Mouse (Mus musculus) embryonic facial prominence, embryonic 15.5 days (tissue): ENCODE results near the gene Mbnl1. TPM values are rescaled to one million over a fixed set of nuclear protein-coding genes. Genes with fewer than 3 reads are reported as not detected.
"Not testable (repeated sequence)": the region's sequence is repeated elsewhere in the genome, so short reads cannot be mapped to it uniquely, and the experiment has no call there.

ENCODE experiments used
- ATAC-seq: fragments of 200-750 bp; cut with Nextera tagmentation; 2 replicates; pipeline ENCODE4 v1.8.0; 2017; ENCODE audit warnings: low read depth, moderate TSS enrichment; ENCODE audit not compliant: insufficient number of reproducible peaks, low FRiP score, low TSS enrichment
- H3K27ac ChIP-seq: fragments of 300-500 bp; sonication (generic); replicated peaks from 2 replicates; pipeline ENCODE4 v1.5.1; 2015; ENCODE audit warnings: mild to moderate bottlenecking, inconsistent platforms
- H3K27me3 ChIP-seq: fragments of 300-500 bp; sonication (generic); 2 replicates; pipeline ENCODE4 v1.6.1; 2015; ENCODE audit warnings: inconsistent platforms
- H3K36me3 ChIP-seq: fragments of 300-500 bp; sonication (generic); 2 replicates; pipeline ENCODE4 v1.6.1; 2015; ENCODE audit warnings: mild to moderate bottlenecking, inconsistent platforms
- H3K4me1 ChIP-seq: fragments of 300-500 bp; sonication (generic); 2 replicates; pipeline ENCODE4 v1.6.1; 2015; ENCODE audit warnings: inconsistent platforms
- H3K4me2 ChIP-seq: fragments of 300-500 bp; sonication (generic); replicated peaks from 2 replicates; pipeline ENCODE4 v1.6.1; 2015; ENCODE audit warnings: mild to moderate bottlenecking, inconsistent platforms
- H3K4me3 ChIP-seq: fragments of 300-500 bp; sonication (generic); replicated peaks from 2 replicates; pipeline ENCODE4 v1.5.1; 2015; ENCODE audit warnings: mild to moderate bottlenecking, inconsistent platforms
- H3K9ac ChIP-seq: fragments of 300-500 bp; sonication (generic); 2 replicates; pipeline ENCODE4 v1.6.1; 2015; ENCODE audit warnings: inconsistent platforms
- H3K9me3 ChIP-seq: fragments of 300-500 bp; sonication (generic); replicated peaks from 2 replicates; pipeline ENCODE4 v1.6.1; 2016; ENCODE audit warnings: inconsistent platforms
- WGBS: fragments of 180-500 bp; shearing (Covaris S2); methylation state at CpG from one replicate; pipeline ENCODE4 v1.1.7; 2015; 5-methylcytosine and 5-hydroxymethylcytosine counted together
- polyA plus RNA-seq: library from polyadenylated mRNA; unstranded; fragments of >200 nt; fragmentation: Nextera tagmentation; extraction: Ambion mirVana; gene quantifications from 2 replicates; pipeline ENCODE4 v1.2.1, GENCODE M21; 2015

Gene Mbnl1
- polyA plus RNA-seq, 1 experiment from 2014 or later = 103 TPM

- Histone ChIP-seq H3K27ac (no peak overlapping the region), H3K27me3 (no peaks in the 10 kb centered on the region), H3K9me3 (no peaks in the 10 kb centered on the region), H3K4me1 (no peaks in the 10 kb centered on the region), H3K4me2 (no peak overlapping the region), H3K9ac (no peak overlapping the region), H3K36me3 (no peaks in the 10 kb centered on the region), H3K4me3 (no peak overlapping the region)
- no peak for ATAC-seq
- 85% methylated on average over 3 of the region's 3 CpGs for WGBS
Observed at GRCm38 (mm10) chr3:60474654-60474972, 2.0 kb downstream of the Mbnl1 start.

GRCm38 (mm10) chr3:60475055-60475454 is 2.4 kb downstream of the Mbnl1 start:
- Histone ChIP-seq H3K4me3 (no peak overlapping the region), H3K9me3 (no peaks in the 10 kb centered on the region), H3K36me3 (no peaks in the 10 kb centered on the region), H3K27ac (no peak overlapping the region), H3K4me2 (no peak overlapping the region), H3K9ac (no peak overlapping the region), H3K4me1 (no peaks in the 10 kb centered on the region), H3K27me3 (no peaks in the 10 kb centered on the region)
- WGBS = 93% methylated on average over 2 of the region's 2 CpGs
- ATAC-seq = no peak

GRCm38 (mm10) chr3:60476751-60477255 is 4.2 kb downstream of the Mbnl1 start:
- Histone ChIP-seq H3K36me3 (no peaks in the 10 kb centered on the region), H3K4me3 (no peak overlapping the region), H3K9me3 (no peaks in the 10 kb centered on the region), H3K9ac (no peak overlapping the region), H3K4me1 (no peaks in the 10 kb centered on the region), H3K27me3 (no peaks in the 10 kb centered on the region), H3K4me2 (no peak overlapping the region), H3K27ac (no peak overlapping the region)
- 82% methylated on average over 6 of the region's 6 CpGs for WGBS
- ATAC-seq = no peak

GRCm38 (mm10) chr3:60478433-60478832 is 5.8 kb downstream of the Mbnl1 start:
- Histone ChIP-seq H3K9me3 (no peaks in the 10 kb centered on the region), H3K4me3 (no peak overlapping the region), H3K4me2 (no peak overlapping the region), H3K27ac (no peak overlapping the region), H3K27me3 (no peaks in the 10 kb centered on the region), H3K36me3 (no peaks in the 10 kb centered on the region), H3K9ac (no peak overlapping the region), H3K4me1 (no peaks in the 10 kb centered on the region)
- no peak for ATAC-seq
- WGBS = 69% methylated on average over 2 of the region's 2 CpGs

- 79% methylated on average over 2 of the region's 2 CpGs for WGBS
- Histone ChIP-seq H3K4me1 (no peaks in the 10 kb centered on the region), H3K9ac (no peak overlapping the region), H3K36me3 (no peaks in the 10 kb centered on the region), H3K9me3 (no peaks in the 10 kb centered on the region), H3K27me3 (no peaks in the 10 kb centered on the region), H3K4me2 (no peak overlapping the region), H3K4me3 (no peak overlapping the region), H3K27ac (no peak overlapping the region)
- ATAC-seq = no peak
Observed at GRCm38 (mm10) chr3:60480716-60481115, 8.1 kb downstream of the Mbnl1 start.

GRCm38 (mm10) chr3:60481740-60482399 is 9.2 kb downstream of the Mbnl1 start:
- H3K27ac ChIP-seq = no peak overlapping the region
- no peak for ATAC-seq
- no peak overlapping the region for H3K4me2 ChIP-seq
- H3K4me1 ChIP-seq = no peaks in the 10 kb centered on the region
- no peaks in the 10 kb centered on the region for H3K9me3 ChIP-seq
- no peaks in the 10 kb centered on the region for H3K36me3 ChIP-seq
- 84% methylated on average over 2 of the region's 2 CpGs for WGBS
- H3K9ac ChIP-seq = no peak overlapping the region
- H3K4me3 ChIP-seq = no peak overlapping the region
- no peaks in the 10 kb centered on the region for H3K27me3 ChIP-seq

GRCm38 (mm10) chr3:60483305-60483704 is 10.7 kb downstream of the Mbnl1 start:
- Histone ChIP-seq H3K27ac (no peak overlapping the region), H3K36me3 (no peaks in the 10 kb centered on the region), H3K4me2 (no peak overlapping the region), H3K27me3 (no peaks in the 10 kb centered on the region), H3K4me3 (no peak overlapping the region), H3K4me1 (no peaks in the 10 kb centered on the region), H3K9me3 (no peaks in the 10 kb centered on the region), H3K9ac (no peak overlapping the region)
- no peak for ATAC-seq

- Histone ChIP-seq H3K36me3 (0 out of 2 replicates have a peak, but pooled peaks cover 3% of the 10 kb centered on the region), H3K27ac (no peak overlapping the region), H3K4me1 (no peaks in the 10 kb centered on the region), H3K4me2 (no peak overlapping the region), H3K9ac (no peak overlapping the region), H3K27me3 (no peaks in the 10 kb centered on the region), H3K4me3 (no peak overlapping the region), H3K9me3 (no peaks in the 10 kb centered on the region)
- no peak for ATAC-seq
- 78% methylated on average over 4 of the region's 4 CpGs for WGBS
Observed at GRCm38 (mm10) chr3:60485987-60486712, 13.5 kb downstream of the Mbnl1 start.

GRCm38 (mm10) chr3:60486713-60487170 is 14.1 kb downstream of the Mbnl1 start:
- Histone ChIP-seq H3K4me2 (no peak overlapping the region), H3K36me3 (0 out of 2 replicates have a peak, but pooled peaks cover 3% of the 10 kb centered on the region), H3K9ac (no peak overlapping the region), H3K4me1 (no peaks in the 10 kb centered on the region), H3K4me3 (no peak overlapping the region), H3K9me3 (no peaks in the 10 kb centered on the region), H3K27ac (no peak overlapping the region), H3K27me3 (no peaks in the 10 kb centered on the region)
- no peak for ATAC-seq
- WGBS = 75% methylated on average over 3 of the region's 3 CpGs

GRCm38 (mm10) chr3:60489509-60489908 is 16.9 kb downstream of the Mbnl1 start:
- no peaks in the 10 kb centered on the region for H3K9me3 ChIP-seq
- H3K4me2 ChIP-seq = no peak overlapping the region
- H3K4me3 ChIP-seq = no peak overlapping the region
- 0 out of 2 replicates have a peak, but pooled peaks cover 3% of the 10 kb centered on the region for H3K36me3 ChIP-seq
- ATAC-seq = no peak
- 88% methylated on average over 6 of the region's 6 CpGs for WGBS
- H3K27ac ChIP-seq = no peak overlapping the region
- no peaks in the 10 kb centered on the region for H3K4me1 ChIP-seq
- H3K9ac ChIP-seq = no peak overlapping the region
- H3K27me3 ChIP-seq = no peaks in the 10 kb centered on the region

GRCm38 (mm10) chr3:60494774-60495535 is 22.3 kb downstream of the Mbnl1 start:
- not testable (repeated sequence) for H3K4me2 ChIP-seq, H3K9ac ChIP-seq, H3K9me3 ChIP-seq, H3K36me3 ChIP-seq, H3K4me3 ChIP-seq, H3K27ac ChIP-seq, H3K27me3 ChIP-seq, ATAC-seq
- peaks cover 12% of the 10 kb centered on the region for H3K4me1 ChIP-seq
- WGBS = 66% methylated on average over 7 of the region's 16 CpGs
